Mouse (Mus musculus): ENCODE measurements at regions not wholly inside any gene's neighbourhood (a gene's known extent, or its start where the extent isn't known, plus 50 kb on each side); places are given as distances from the start of the nearest gene placed in this dataset.

- no peaks in the 10 kb centered on the region for H3K27me3 ChIP-seq (replicated peaks; ENCODE audit: control insufficient read depth, insufficient read depth, low read length)
- no peaks in the 10 kb centered on the region for H3K9me3 ChIP-seq (ENCODE audit: control insufficient read depth)
- no peaks in the 10 kb centered on the region for H3K36me3 ChIP-seq (ENCODE audit: control insufficient read depth, insufficient read depth)
- no peak overlapping the region for H3K4me2 ChIP-seq (replicated peaks; ENCODE audit: low read depth)
- whole genome bisulfite sequencing = 52% methylated on average over 14 of the region's 14 CpGs
- H3K27ac ChIP-seq (ENCODE audit: low read depth, low read length) = no peak overlapping the region
- no peak for TF ChIP-seq CTCF (IDR thresholded peaks at IDR 0.05; ENCODE audit: low read depth)
- no peak overlapping the region for H3K4me3 ChIP-seq (ENCODE audit: low read depth, low read length)
- H3K9ac ChIP-seq (ENCODE audit: low read depth, low read length) = no peak overlapping the region
- no peaks in the 10 kb centered on the region; the same call in 1 of the 2 replicates for H3K4me1 ChIP-seq (replicated peaks; ENCODE audit: control insufficient read depth, insufficient read depth, low read length)
- no peak for ATAC-seq
Measured at GRCm38 (mm10) chr8:90492521-90493225, 144.5 kb upstream of the Tox3 start.

- TF ChIP-seq CTCF (IDR thresholded peaks at IDR 0.05; ENCODE audit: low read depth) = no peak
- no peaks in the 10 kb centered on the region for H3K27me3 ChIP-seq (replicated peaks; ENCODE audit: control insufficient read depth, insufficient read depth, low read length)
- no peaks in the 10 kb centered on the region; the same call in 1 of the 2 replicates for H3K4me1 ChIP-seq (replicated peaks; ENCODE audit: control insufficient read depth, insufficient read depth, low read length)
- H3K36me3 ChIP-seq (ENCODE audit: control insufficient read depth, insufficient read depth) = no peaks in the 10 kb centered on the region
- WGBS = 63% methylated on average over 7 of the region's 7 CpGs
- no peak overlapping the region for H3K4me2 ChIP-seq (replicated peaks; ENCODE audit: low read depth)
- no peak overlapping the region for H3K9ac ChIP-seq (ENCODE audit: low read depth, low read length)
- ATAC-seq = no peak
- no peak overlapping the region for H3K4me3 ChIP-seq (ENCODE audit: low read depth, low read length)
- no peak overlapping the region for H3K27ac ChIP-seq (ENCODE audit: low read depth, low read length)
- no peaks in the 10 kb centered on the region for H3K9me3 ChIP-seq (ENCODE audit: control insufficient read depth)
Measured at GRCm38 (mm10) chr8:90491691-90492090, 143.5 kb upstream of the Tox3 start.

- no peaks in the 10 kb centered on the region for H3K36me3 ChIP-seq (ENCODE audit: control insufficient read depth, insufficient read depth)
- H3K4me2 ChIP-seq (replicated peaks; ENCODE audit: low read depth) = no peak overlapping the region
- TF ChIP-seq CTCF (IDR thresholded peaks at IDR 0.05; ENCODE audit: low read depth) = no peak
- no peaks in the 10 kb centered on the region for H3K9me3 ChIP-seq (ENCODE audit: control insufficient read depth)
- no peaks in the 10 kb centered on the region; the same call in 1 of the 2 replicates for H3K4me1 ChIP-seq (replicated peaks; ENCODE audit: control insufficient read depth, insufficient read depth, low read length)
- no peak overlapping the region for H3K27ac ChIP-seq (ENCODE audit: low read depth, low read length)
- no peaks in the 10 kb centered on the region for H3K27me3 ChIP-seq (replicated peaks; ENCODE audit: control insufficient read depth, insufficient read depth, low read length)
- H3K9ac ChIP-seq (ENCODE audit: low read depth, low read length) = no peak overlapping the region
- no peak overlapping the region for H3K4me3 ChIP-seq (ENCODE audit: low read depth, low read length)
- no peak for ATAC-seq
- 73% methylated on average over 17 of the region's 17 CpGs for WGBS
Measured at GRCm38 (mm10) chr8:90490734-90491441, 142.7 kb upstream of the Tox3 start.

DNA sequence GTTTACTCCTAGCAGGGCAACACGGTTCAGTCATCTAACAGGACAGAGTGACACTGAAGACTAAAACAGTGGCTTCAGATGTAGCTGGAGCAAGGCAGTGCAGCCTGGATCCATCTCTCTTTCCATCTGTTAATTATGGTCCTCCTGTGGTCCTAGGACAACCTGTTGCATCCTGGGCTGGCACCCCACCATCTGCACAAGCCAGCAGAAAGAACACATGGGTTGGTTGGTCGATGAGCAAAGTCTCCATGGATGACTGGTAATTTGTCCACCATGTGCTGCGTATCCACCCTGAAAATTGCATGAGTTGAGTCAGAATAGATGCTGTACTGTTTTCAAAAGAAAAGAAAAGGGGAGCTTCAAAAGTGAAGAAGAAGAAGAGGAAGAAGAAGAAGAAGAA lies 138.4 kb upstream of the Tox3 start:
- Histone ChIP-seq H3K27me3 (replicated peaks; ENCODE audit: control insufficient read depth, insufficient read depth, low read length) (no peaks in the 10 kb centered on the region), H3K27ac (ENCODE audit: low read depth, low read length) (no peak overlapping the region), H3K4me1 (replicated peaks; ENCODE audit: control insufficient read depth, insufficient read depth, low read length) (no peaks in the 10 kb centered on the region), H3K4me2 (replicated peaks; ENCODE audit: low read depth) (no peak overlapping the region), H3K4me3 (ENCODE audit: low read depth, low read length) (no peak overlapping the region), H3K9me3 (ENCODE audit: control insufficient read depth) (no peaks in the 10 kb centered on the region), H3K9ac (ENCODE audit: low read depth, low read length) (no peak overlapping the region), H3K36me3 (ENCODE audit: control insufficient read depth, insufficient read depth) (no peaks in the 10 kb centered on the region)
- no peak for TF ChIP-seq CTCF (IDR thresholded peaks at IDR 0.05; ENCODE audit: low read depth)
- 75% methylated on average over 3 of the region's 3 CpGs for WGBS
- ATAC-seq = no peak

DNA sequence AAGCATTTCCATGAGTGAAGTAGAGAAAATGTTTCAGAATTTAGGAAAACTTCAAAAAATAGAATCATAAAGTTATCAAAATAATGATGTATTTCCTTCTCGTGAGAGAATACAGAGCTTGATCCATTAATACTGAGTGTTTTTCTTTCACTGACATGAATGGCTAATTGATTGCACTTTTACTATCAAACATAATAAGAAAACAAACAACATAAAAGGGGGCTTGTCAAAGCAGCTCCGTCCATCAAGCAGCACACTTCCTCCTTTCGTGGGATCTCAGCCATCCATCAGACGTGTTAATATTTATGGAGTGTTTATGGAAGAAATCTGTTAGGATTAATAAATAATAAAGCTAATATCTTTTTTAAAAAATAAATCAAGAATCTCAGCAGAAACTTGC lies 130.0 kb upstream of the Tox3 start:
- whole genome bisulfite sequencing = 43% methylated on average over 4 of the region's 4 CpGs
- Histone ChIP-seq H3K4me3 (ENCODE audit: low read depth, low read length) (no peak overlapping the region), H3K27ac (ENCODE audit: low read depth, low read length) (no peak overlapping the region), H3K27me3 (replicated peaks; ENCODE audit: control insufficient read depth, insufficient read depth, low read length) (no peaks in the 10 kb centered on the region), H3K9ac (ENCODE audit: low read depth, low read length) (no peak overlapping the region), H3K36me3 (ENCODE audit: control insufficient read depth, insufficient read depth) (no peaks in the 10 kb centered on the region), H3K4me1 (replicated peaks; ENCODE audit: control insufficient read depth, insufficient read depth, low read length) (no peaks in the 10 kb centered on the region), H3K9me3 (ENCODE audit: control insufficient read depth) (no peaks in the 10 kb centered on the region), H3K4me2 (replicated peaks; ENCODE audit: low read depth) (no peak overlapping the region)
- no peak for ATAC-seq
- no peak for TF ChIP-seq CTCF (IDR thresholded peaks at IDR 0.05; ENCODE audit: low read depth)

DNA sequence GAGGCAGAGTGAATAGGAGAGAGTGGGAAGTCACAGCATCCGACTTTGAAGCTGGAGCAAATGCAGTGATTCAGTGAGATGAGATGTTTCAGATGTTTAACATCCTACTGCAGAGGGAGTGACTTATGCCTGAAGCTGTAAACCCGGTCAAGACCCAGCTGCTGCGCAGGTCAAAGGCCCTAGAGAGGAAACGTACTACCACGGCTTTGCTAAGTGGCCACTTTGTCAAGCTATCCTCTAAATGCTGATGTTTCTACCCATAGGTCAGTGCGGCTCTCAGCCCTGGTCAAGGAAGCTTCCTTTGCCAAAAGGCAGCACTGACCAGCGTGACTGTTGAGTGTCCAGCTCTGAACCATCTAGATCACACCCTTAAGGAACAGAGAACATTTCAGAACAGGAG lies 125.9 kb upstream of the Tox3 start:
- TF ChIP-seq CTCF (IDR thresholded peaks at IDR 0.05; ENCODE audit: low read depth) = no peak
- 59% methylated on average over 7 of the region's 7 CpGs for WGBS
- H3K9ac ChIP-seq (ENCODE audit: low read depth, low read length) = no peak overlapping the region

More for the DNA sequence above, 125.9 kb upstream of the Tox3 start:
- Histone ChIP-seq H3K4me1 (replicated peaks; ENCODE audit: control insufficient read depth, insufficient read depth, low read length) (no peaks in the 10 kb centered on the region), H3K4me2 (replicated peaks; ENCODE audit: low read depth) (no peak overlapping the region), H3K27ac (ENCODE audit: low read depth, low read length) (no peak overlapping the region), H3K4me3 (ENCODE audit: low read depth, low read length) (no peak overlapping the region), H3K27me3 (replicated peaks; ENCODE audit: control insufficient read depth, insufficient read depth, low read length) (no peaks in the 10 kb centered on the region), H3K36me3 (ENCODE audit: control insufficient read depth, insufficient read depth) (no peaks in the 10 kb centered on the region), H3K9me3 (ENCODE audit: control insufficient read depth) (no peaks in the 10 kb centered on the region)
- ATAC-seq = no peak

Data from intestine, postnatal 0 days (tissue).